Mouse (Mus musculus) thymus, adult 2 months (tissue): ENCODE results near the gene Gm49361.

Experiments
- CTCF ChIP-seq: fragments of 200-500 bp; IDR thresholded peaks from 2 replicates; pipeline ENCODE4 v1.5.1; 2012; ENCODE audit warnings: mild to moderate bottlenecking, control low read depth, low read length, moderate library complexity, borderline replicate concordance; ENCODE audit not compliant: control insufficient read depth, poor library complexity, insufficient read depth; ENCODE audit errors: extremely low read depth
- POLR2A ChIP-seq: fragments of 200-500 bp; IDR thresholded peaks from 2 replicates; pipeline ENCODE4 v1.6.1; 2012; ENCODE audit warnings: mild to moderate bottlenecking, low read length, control low read depth, moderate library complexity; ENCODE audit not compliant: control insufficient read depth, poor library complexity, insufficient read depth; ENCODE audit errors: extremely low read depth

GRCm38 (mm10) chr14:57622934-57623333 lies 123.0 kb downstream of the Gm49361 start:
- TF ChIP-seq POLR2A (no peak), CTCF (no peak)
